Mouse (Mus musculus): Measurements from ENCODE around the gene Cald1. TPM values are rescaled to one million over a fixed set of nuclear protein-coding genes. Genes with fewer than 3 reads are reported as not detected.
A peak's percentile ranks its signal among the peaks of the same experiment; 100 is the strongest.

The Cald1 gene
- polyA plus RNA-seq, 1 experiment from 2014 or later, result 58.0 TPM

DNA sequence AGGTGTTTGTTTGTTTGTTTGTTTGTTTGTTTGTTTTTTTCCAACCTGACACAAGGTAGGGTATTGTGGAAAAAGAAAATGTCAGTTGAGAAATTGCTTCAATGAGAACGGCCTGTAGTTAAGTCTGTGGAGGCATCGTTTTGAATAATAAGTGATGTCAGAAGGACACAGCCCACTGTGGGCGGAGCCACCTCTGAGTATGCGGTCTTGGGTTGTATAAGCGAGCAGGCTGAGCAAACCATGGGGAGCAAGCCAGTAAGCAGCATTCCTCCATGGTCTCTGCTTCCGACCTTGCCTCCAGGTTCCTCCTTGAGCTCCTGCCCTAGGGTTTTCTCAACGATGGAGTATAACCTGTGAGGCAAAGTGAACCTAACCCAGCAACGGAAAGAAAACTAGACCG lies 7.6 kb upstream of the Cald1 start:
- H3K36me3 ChIP-seq (replicated peaks), result no peaks in the 10 kb centered on the region
- H3K9ac ChIP-seq, result no peak overlapping the region
- WGBS (ENCODE audit: insufficient replicate concordance), result 82% methylated on average over 9 of the region's 9 CpGs

DNA sequence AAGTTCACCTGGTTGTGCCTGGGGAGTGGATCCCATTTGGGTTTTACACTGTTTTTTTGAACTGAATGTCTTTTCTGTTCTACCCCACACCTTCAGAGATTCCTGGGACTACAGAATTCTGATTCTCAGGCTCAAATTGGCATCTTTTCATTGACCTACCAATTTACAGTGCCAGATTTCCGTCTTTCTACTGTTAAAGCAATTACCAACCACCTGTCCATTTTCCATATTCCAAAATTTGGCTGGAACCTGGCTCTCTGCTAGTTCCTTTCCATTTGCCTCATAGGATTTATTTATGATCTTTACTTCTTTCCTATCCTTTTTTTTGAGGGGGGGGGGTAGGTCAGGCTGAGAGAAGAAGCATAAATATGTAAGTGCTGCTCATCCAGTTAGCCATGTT lies 4.9 kb upstream of the Cald1 start:
- Histone ChIP-seq H3K27me3 (peaks cover 5% of the 10 kb centered on the region), H3K4me3 (replicated peaks) (no peak overlapping the region), H3K27ac (replicated peaks) (no peak overlapping the region), H3K4me2 (no peak overlapping the region), H3K4me1 (replicated peaks) (no peaks in the 10 kb centered on the region), H3K36me3 (replicated peaks) (no peaks in the 10 kb centered on the region), H3K9ac (no peak overlapping the region), H3K9me3 (replicated peaks) (no peaks in the 10 kb centered on the region)
- no peak for ATAC-seq (ENCODE audit: insufficient read depth)
- WGBS (ENCODE audit: insufficient replicate concordance), result 63% methylated on average over 1 of the region's 1 CpGs

More for the DNA sequence above, 7.6 kb upstream of the Cald1 start:
- Histone ChIP-seq H3K27ac (replicated peaks) (no peak overlapping the region), H3K4me3 (replicated peaks) (no peak overlapping the region), H3K9me3 (replicated peaks) (no peaks in the 10 kb centered on the region), H3K4me2 (no peak overlapping the region), H3K27me3 (no peaks in the 10 kb centered on the region; the same call in 1 of the 2 replicates), H3K4me1 (replicated peaks) (no peaks in the 10 kb centered on the region)
- ATAC-seq (ENCODE audit: insufficient read depth), result no peak

DNA sequence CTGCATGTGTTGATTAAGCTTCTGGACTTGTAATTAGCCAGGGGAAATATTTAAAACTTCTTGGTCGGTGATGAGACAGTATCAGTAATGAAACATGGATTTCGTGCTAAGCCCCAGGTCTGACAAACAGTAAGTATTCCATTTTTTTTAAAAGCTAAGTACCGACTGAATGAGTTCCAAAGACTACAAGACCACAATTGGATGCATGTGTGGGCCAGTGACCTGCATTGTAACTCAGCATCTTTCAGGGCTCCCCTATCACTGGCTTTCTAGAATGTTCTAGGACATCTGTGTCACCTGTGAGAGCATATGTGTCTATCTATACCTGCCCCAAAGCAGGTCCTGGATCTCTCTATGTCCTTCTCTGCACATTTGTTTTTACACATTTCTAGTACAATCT lies 984 bp upstream of the Cald1 start:
- no peaks in the 10 kb centered on the region for H3K4me1 ChIP-seq (replicated peaks)
- ATAC-seq (ENCODE audit: insufficient read depth), result no peak
- WGBS (ENCODE audit: insufficient replicate concordance), result 51% methylated on average over 3 of the region's 3 CpGs
- H3K9me3 ChIP-seq (replicated peaks), result no peaks in the 10 kb centered on the region
- H3K36me3 ChIP-seq (replicated peaks), result no peaks in the 10 kb centered on the region
- H3K27ac ChIP-seq (replicated peaks), result no peak overlapping the region
- H3K9ac ChIP-seq, result no peak overlapping the region
- no peak overlapping the region for H3K4me2 ChIP-seq
- H3K4me3 ChIP-seq (replicated peaks), result no peak overlapping the region
- peaks cover 15% of the 10 kb centered on the region for H3K27me3 ChIP-seq

DNA sequence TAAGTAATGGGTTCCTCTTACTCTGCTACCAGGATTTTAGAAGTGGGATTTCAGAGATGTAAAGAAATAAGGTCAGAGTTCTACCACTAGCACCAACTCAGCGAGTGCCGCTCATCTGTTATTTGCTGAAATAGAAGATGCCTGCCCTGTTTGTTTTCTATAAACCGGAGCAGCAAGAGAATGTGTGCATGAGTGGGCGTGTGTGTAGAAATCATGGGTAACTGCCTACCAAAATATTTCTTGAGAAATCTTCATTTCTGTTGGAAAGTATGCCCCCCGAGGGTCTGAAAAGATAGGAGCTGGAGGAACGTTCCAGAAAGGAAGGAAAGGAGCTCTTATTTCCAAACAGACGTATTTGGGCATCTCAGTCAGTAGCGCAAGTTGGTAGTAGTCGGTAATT lies 871 bp downstream of the Cald1 start:
- no peak overlapping the region for H3K9ac ChIP-seq
- no peak for ATAC-seq (ENCODE audit: insufficient read depth)
- H3K27me3 ChIP-seq, result peaks cover 15% of the 10 kb centered on the region
- H3K4me2 ChIP-seq, result no peak overlapping the region
- no peak overlapping the region for H3K27ac ChIP-seq (replicated peaks)
- no peaks in the 10 kb centered on the region for H3K4me1 ChIP-seq (replicated peaks)
- H3K36me3 ChIP-seq (replicated peaks), result no peaks in the 10 kb centered on the region
- peak overlapping the region; percentile 9; the same call in 1 of the 2 replicates for H3K4me3 ChIP-seq (replicated peaks)
- H3K9me3 ChIP-seq (replicated peaks), result no peaks in the 10 kb centered on the region
- 58% methylated on average over 9 of the region's 9 CpGs for WGBS (ENCODE audit: insufficient replicate concordance)

DNA sequence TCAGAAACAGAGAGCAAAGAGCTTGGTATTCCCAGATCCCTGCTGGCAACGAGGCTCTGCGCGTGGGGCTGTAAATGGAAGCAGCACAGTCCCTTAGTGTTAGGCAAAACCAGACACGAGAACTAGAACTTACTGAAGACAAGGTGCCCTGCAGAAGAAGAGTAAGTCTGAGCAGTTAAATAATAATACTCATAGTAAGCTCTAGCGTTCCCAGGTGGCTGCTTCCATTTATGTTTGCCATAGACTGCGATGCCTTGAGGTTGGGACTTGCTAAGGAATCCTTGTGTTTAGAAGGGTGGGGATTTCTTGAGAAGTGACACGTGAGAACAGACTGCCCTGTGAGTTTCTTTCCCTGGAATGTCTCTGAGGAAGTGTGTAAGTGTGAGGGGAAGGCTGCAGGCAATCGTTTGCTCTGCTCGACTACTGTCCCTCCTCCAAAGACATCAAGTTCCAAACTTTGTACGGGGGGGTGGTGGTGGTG lies 1.4 kb downstream of the Cald1 start:
- Histone ChIP-seq H3K9ac (no peak overlapping the region), H3K9me3 (replicated peaks) (no peaks in the 10 kb centered on the region), H3K27ac (replicated peaks) (no peak overlapping the region), H3K4me1 (replicated peaks) (no peaks in the 10 kb centered on the region), H3K36me3 (replicated peaks) (no peaks in the 10 kb centered on the region), H3K4me2 (no peak overlapping the region), H3K27me3 (peaks cover 15% of the 10 kb centered on the region), H3K4me3 (replicated peaks) (peak overlapping the region; percentile 9; the same call in 1 of the 2 replicates)
- no peak for ATAC-seq (ENCODE audit: insufficient read depth)
- 44% methylated on average over 10 of the region's 10 CpGs for WGBS (ENCODE audit: insufficient replicate concordance)

DNA sequence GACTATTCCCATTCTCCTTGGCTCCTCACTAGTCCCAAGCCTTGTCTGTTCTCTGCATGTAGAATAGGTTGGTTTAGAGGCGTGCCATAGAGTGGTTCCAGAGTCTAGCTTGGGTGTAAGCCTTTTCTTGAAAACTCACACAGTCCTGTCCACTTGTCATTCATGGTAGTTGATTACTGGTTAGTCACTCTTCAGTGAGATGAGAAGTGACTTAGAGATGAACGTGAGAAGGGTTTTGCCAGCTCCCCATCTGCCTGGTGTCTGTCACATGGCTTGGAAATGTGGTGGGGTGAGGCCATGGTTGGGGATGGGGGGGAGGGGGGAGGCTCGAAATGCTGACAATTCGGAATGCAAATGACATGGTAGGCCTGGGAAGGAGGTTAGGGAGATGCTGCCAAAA lies 2.5 kb downstream of the Cald1 start:
- H3K4me1 ChIP-seq (replicated peaks), result no peaks in the 10 kb centered on the region
- no peak overlapping the region for H3K9ac ChIP-seq
- no peak overlapping the region for H3K4me2 ChIP-seq
- no peaks in the 10 kb centered on the region for H3K9me3 ChIP-seq (replicated peaks)
- H3K27ac ChIP-seq (replicated peaks), result no peak overlapping the region
- peaks cover 15% of the 10 kb centered on the region for H3K27me3 ChIP-seq
- H3K36me3 ChIP-seq (replicated peaks), result no peaks in the 10 kb centered on the region
- no peak overlapping the region for H3K4me3 ChIP-seq (replicated peaks)
- WGBS (ENCODE audit: insufficient replicate concordance), result 46% methylated on average over 4 of the region's 4 CpGs
- ATAC-seq (ENCODE audit: insufficient read depth), result no peak

DNA sequence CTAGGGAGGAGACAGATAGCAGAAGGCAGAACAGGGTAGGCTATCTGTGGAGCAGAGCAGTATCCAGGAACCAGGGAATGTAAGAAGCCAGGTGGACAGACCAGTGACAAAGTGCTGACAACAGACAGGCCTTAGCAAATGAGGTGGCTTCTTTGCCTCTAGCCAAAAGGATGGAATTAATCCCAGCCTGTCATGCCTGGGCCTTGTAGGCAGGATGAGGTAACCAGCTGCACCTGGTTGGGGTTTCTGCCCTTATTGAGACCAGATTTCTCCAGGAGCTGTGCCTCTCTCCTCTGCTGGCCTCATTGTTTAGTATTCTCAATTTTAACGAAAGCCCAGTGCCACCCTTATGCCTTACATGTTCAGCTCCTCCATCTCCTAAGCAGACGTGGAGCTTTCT lies 3.8 kb downstream of the Cald1 start:
- 53% methylated on average over 2 of the region's 2 CpGs for WGBS (ENCODE audit: insufficient replicate concordance)
- H3K36me3 ChIP-seq (replicated peaks), result no peaks in the 10 kb centered on the region
- H3K9ac ChIP-seq, result no peak overlapping the region
- H3K4me2 ChIP-seq, result no peak overlapping the region
- H3K27me3 ChIP-seq, result peaks cover 15% of the 10 kb centered on the region
- H3K4me3 ChIP-seq (replicated peaks), result no peak overlapping the region
- no peak overlapping the region for H3K27ac ChIP-seq (replicated peaks)
- peaks cover 3% of the 10 kb centered on the region; the same call in 1 of the 2 replicates for H3K4me1 ChIP-seq (replicated peaks)
- H3K9me3 ChIP-seq (replicated peaks), result no peaks in the 10 kb centered on the region
- ATAC-seq (ENCODE audit: insufficient read depth), result no peak

DNA sequence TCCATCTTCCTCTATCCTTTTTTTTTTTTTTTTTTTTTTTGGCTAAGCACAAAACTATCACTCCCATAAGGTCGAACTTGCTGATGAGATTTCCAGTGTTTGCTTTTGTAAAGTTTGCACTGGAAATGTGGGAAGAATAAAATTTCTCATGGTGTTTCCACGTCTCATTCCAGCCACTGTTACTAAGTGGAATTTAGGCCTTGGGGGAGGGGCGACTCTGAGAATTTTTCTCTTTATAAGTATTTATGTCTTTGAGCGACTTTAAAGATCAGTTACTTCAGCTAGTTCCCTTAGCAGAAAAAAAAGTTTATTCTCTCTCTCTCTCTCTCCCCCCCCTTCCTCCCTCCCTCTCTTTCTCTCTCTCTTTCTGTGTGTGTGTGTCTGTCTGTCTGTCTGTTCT lies 8.1 kb downstream of the Cald1 start:
- H3K27me3 ChIP-seq, result no peaks in the 10 kb centered on the region
- H3K4me1 ChIP-seq (replicated peaks), result peaks cover 14% of the 10 kb centered on the region; the same call in 1 of the 2 replicates
- no peak overlapping the region for H3K9ac ChIP-seq
- no peak overlapping the region for H3K27ac ChIP-seq (replicated peaks)
- no peak overlapping the region for H3K4me2 ChIP-seq
- H3K4me3 ChIP-seq (replicated peaks), result no peak overlapping the region
- no peak for ATAC-seq (ENCODE audit: insufficient read depth)
- no peaks in the 10 kb centered on the region for H3K9me3 ChIP-seq (replicated peaks)
- no peaks in the 10 kb centered on the region for H3K36me3 ChIP-seq (replicated peaks)
- WGBS (ENCODE audit: insufficient replicate concordance), result 57% methylated on average over 4 of the region's 4 CpGs

DNA sequence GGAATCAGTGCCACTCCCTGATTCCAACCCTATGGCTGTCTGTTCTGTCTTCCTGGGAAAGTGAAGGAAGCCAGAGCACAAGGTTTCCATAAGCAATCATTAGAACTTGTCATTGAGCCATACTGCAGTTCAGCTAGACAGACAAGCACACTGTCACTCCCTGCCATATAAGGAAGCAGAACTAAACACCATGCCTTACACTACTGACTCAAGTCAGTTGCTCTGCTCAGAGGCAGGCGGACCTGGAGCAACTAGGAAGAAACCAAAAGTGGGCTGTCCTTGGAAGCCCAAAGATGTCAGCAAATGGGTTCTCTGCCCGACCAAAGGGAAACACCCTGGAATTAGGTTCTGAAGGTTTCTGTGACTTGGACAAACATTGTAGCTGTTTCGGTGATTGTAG lies 10.3 kb downstream of the Cald1 start:
- H3K27me3 ChIP-seq, result no peaks in the 10 kb centered on the region
- no peaks in the 10 kb centered on the region for H3K36me3 ChIP-seq (replicated peaks)
- no peak overlapping the region for H3K27ac ChIP-seq (replicated peaks)
- ATAC-seq (ENCODE audit: insufficient read depth), result no peak
- no peak overlapping the region for H3K4me2 ChIP-seq
- H3K4me3 ChIP-seq (replicated peaks), result no peak overlapping the region
- H3K9me3 ChIP-seq (replicated peaks), result no peaks in the 10 kb centered on the region
- 62% methylated on average over 3 of the region's 3 CpGs for WGBS (ENCODE audit: insufficient replicate concordance)
- peaks cover 14% of the 10 kb centered on the region; the same call in 1 of the 2 replicates for H3K4me1 ChIP-seq (replicated peaks)
- H3K9ac ChIP-seq, result no peak overlapping the region

DNA sequence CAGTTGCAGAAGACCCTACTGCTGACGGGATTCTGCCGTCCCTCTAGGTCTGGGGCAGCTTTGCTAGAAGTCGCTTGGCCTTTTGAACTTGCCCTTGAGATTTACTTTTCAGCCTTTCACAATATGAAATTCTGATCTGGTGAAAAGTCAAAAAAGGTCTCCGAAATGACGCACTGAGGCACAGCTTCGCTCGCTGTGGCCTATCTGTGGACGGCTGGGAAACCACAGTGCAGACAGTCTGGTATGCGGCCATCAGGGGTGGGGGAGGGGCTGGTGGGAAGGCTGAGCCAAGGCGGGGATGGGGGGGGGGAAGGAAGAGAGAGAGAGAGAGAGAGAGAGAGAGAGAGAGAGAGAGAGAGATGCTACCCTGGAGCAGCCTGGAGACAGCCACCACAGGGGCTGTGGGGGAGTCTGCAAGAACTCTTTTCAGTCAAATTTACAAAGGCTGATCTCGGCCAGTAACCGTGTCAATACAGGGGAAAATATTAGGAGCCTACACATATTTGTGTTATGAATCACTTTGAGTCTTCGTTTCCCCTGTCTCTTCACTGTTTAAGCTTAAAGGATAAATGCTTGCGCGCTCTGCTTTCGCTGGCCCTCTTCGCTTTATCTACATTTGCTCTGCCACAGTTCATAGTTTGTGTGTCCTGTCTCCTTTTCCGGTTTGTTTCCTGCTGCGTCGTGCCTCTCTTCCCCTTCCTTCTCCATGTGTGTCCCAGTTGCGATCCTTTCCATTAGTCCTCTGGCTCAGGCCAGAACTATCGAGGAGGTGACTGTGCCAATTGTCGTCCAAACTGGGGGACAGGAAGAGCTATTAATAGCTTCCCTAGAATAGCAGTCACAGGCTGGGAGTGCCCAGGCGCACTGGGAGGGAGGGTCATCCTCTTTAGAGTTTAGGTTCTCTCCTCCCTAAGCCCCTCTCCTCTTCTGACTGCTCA lies 11.9 kb downstream of the Cald1 start:
- 11% methylated on average over 24 of the region's 24 CpGs for WGBS (ENCODE audit: insufficient replicate concordance)
- Histone ChIP-seq H3K27me3 (no peaks in the 10 kb centered on the region), H3K4me3 (replicated peaks) (no peak overlapping the region), H3K9me3 (replicated peaks) (no peaks in the 10 kb centered on the region), H3K4me2 (peak overlapping the region; percentile 33), H3K9ac (no peak overlapping the region), H3K36me3 (replicated peaks) (no peaks in the 10 kb centered on the region), H3K27ac (replicated peaks) (peak overlapping the region; percentile 9; the same call in 1 of the 2 replicates), H3K4me1 (replicated peaks) (peaks cover 14% of the 10 kb centered on the region; the same call in 1 of the 2 replicates)
- peak; percentile 60 for ATAC-seq (ENCODE audit: insufficient read depth)

DNA sequence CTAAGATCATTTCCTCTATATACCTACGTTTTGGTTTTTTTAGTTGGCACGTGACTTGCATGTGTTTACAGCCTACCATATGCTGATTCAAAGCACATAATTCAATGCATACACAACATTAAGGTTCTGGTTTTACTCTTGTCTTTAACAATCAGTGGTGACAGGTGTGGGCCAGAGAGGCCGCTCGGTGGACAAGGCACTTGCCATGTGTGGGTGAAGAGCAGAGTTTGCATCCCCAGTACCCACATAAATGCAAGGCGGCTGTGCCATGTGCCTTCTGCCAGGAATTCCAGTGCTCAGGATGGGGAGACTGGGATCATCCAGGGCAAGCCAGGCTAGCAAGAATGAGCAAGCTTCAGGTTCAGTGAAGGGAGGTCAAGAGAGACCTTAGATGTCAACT lies 14.8 kb downstream of the Cald1 start:
- no peak overlapping the region for H3K9ac ChIP-seq
- H3K4me3 ChIP-seq (replicated peaks), result no peak overlapping the region
- 75% methylated on average over 5 of the region's 5 CpGs for WGBS (ENCODE audit: insufficient replicate concordance)
- H3K36me3 ChIP-seq (replicated peaks), result no peaks in the 10 kb centered on the region
- ATAC-seq (ENCODE audit: insufficient read depth), result no peak
- H3K4me1 ChIP-seq (replicated peaks), result 0 out of 2 replicates have a peak, but pooled peaks cover 7% of the 10 kb centered on the region
- no peaks in the 10 kb centered on the region for H3K27me3 ChIP-seq
- H3K4me2 ChIP-seq, result no peak overlapping the region
- no peaks in the 10 kb centered on the region for H3K9me3 ChIP-seq (replicated peaks)
- no peak overlapping the region for H3K27ac ChIP-seq (replicated peaks)

Data from liver, embryonic 15.5 days (tissue).